8 mouse cellular contexts compared by ENCODE assay signal in genomic region chr8:72583056-72583771, GRCm38 (mm10). TPM values are rescaled to one million over a fixed set of nuclear protein-coding genes. Genes with fewer than 3 reads are reported as not detected.
DNase-seq lines count a peak whose midpoint lies in the region; ATAC-seq and TF ChIP-seq lines count a peak whose summit lies in the region.

No protein-coding gene starts in this region.

- no peak overlapping the region for H3K4me2 ChIP-seq in forebrain, embryonic 15.5 days (replicated peaks)
- H3K4me2 ChIP-seq in forebrain, embryonic 11.5 days (ENCODE audit: low read depth, low read length, severe bottlenecking) = no peak overlapping the region

- H3K36me3 ChIP-seq in thymus, adult 2 months (ENCODE audit: control insufficient read depth, insufficient read depth, low read length) = no peaks in the 10 kb centered on the region
- peaks cover 3% of the 10 kb centered on the region; the same call in 1 of the 2 replicates for H3K36me3 ChIP-seq in forebrain, embryonic 15.5 days
- H3K36me3 ChIP-seq in forebrain, embryonic 11.5 days (ENCODE audit: control insufficient read depth, insufficient read depth, low read length) = no peaks in the 10 kb centered on the region

- TF ChIP-seq CTCF in thymus, adult 2 months (IDR thresholded peaks at IDR 0.05; ENCODE audit: borderline replicate concordance, control insufficient read depth, extremely low read depth, insufficient read depth, low read length, poor library complexity) = no peak

- TF ChIP-seq POLR2A in thymus, adult 2 months (IDR thresholded peaks at IDR 0.05; ENCODE audit: control insufficient read depth, extremely low read depth, insufficient read depth, low read length, poor library complexity) = no peak

- DNase-seq in frontal cortex, postnatal 10 days (ENCODE audit: low spot score in 2 of 2) = peak; percentile 45
- no peak for DNase-seq in frontal cortex, adult 2 months (ENCODE audit: extremely low spot score in 1 of 2, low spot score in 1 of 2)
- DNase-seq in thymus, adult 2 months = no peak
- no peak for DNase-seq in thymus, adult 18-20 months
- DNase-seq in heart, postnatal 14 days = peak; percentile 57 to 70
- no peak for DNase-seq in forebrain, embryonic 11.5 days (ENCODE audit: low spot score)

- H3K27me3 ChIP-seq in thymus, adult 2 months (ENCODE audit: control insufficient read depth, insufficient read depth, low read length) = no peaks in the 10 kb centered on the region
- no peaks in the 10 kb centered on the region for H3K27me3 ChIP-seq in forebrain, embryonic 15.5 days
- no peaks in the 10 kb centered on the region for H3K27me3 ChIP-seq in forebrain, embryonic 11.5 days (ENCODE audit: control insufficient read depth, insufficient read depth, low read length)

- 22% methylated on average over 7 of the region's 7 CpGs for WGBS in thymus, adult 2 months
- 87% methylated on average over 7 of the region's 7 CpGs for WGBS in forebrain, embryonic 15.5 days
- 85% methylated on average over 7 of the region's 7 CpGs for WGBS in forebrain, embryonic 11.5 days

- H3K9me3 ChIP-seq in forebrain, embryonic 15.5 days = no peaks in the 10 kb centered on the region
- no peaks in the 10 kb centered on the region for H3K9me3 ChIP-seq in forebrain, embryonic 11.5 days (ENCODE audit: control insufficient read depth, low read length)

- intact Hi-C loops in heart, postnatal 14 days (cut with DNase I) = no loop called here

- ATAC-seq in megakaryocyte-erythroid progenitor cell, adult 5-6 weeks (replicated peaks; ENCODE audit: low FRiP score, low TSS enrichment, poor library complexity, severe bottlenecking) = peak; percentile 42
- ATAC-seq in forebrain, embryonic 15.5 days (replicated peaks) = no peak
- ATAC-seq in forebrain, embryonic 11.5 days (replicated peaks; ENCODE audit: low FRiP score) = no peak

- no peak overlapping the region for H3K4me3 ChIP-seq in thymus, adult 2 months (ENCODE audit: control insufficient read depth, insufficient read depth, low read length)
- H3K4me3 ChIP-seq in forebrain, embryonic 15.5 days = no peak overlapping the region
- no peak overlapping the region for H3K4me3 ChIP-seq in forebrain, embryonic 11.5 days (ENCODE audit: low read depth, low read length)

- peak overlapping the region; percentile 1; the same call in 1 of the 2 replicates for H3K27ac ChIP-seq in thymus, adult 2 months (ENCODE audit: control insufficient read depth, insufficient read depth, low read length)
- H3K27ac ChIP-seq in forebrain, embryonic 15.5 days (replicated peaks) = no peak overlapping the region
- no peak overlapping the region for H3K27ac ChIP-seq in forebrain, embryonic 11.5 days (ENCODE audit: low read depth, low read length)

- H3K9ac ChIP-seq in forebrain, embryonic 15.5 days (replicated peaks) = no peak overlapping the region
- H3K9ac ChIP-seq in forebrain, embryonic 11.5 days (ENCODE audit: low read length) = no peak overlapping the region; the same call in 1 of the 2 replicates

- peaks cover 12% of the 10 kb centered on the region for H3K4me1 ChIP-seq in thymus, adult 2 months (replicated peaks; ENCODE audit: control insufficient read depth, insufficient read depth, low read length)
- H3K4me1 ChIP-seq in forebrain, embryonic 15.5 days = peaks cover 5% of the 10 kb centered on the region; the same call in 1 of the 2 replicates
- no peaks in the 10 kb centered on the region for H3K4me1 ChIP-seq in forebrain, embryonic 11.5 days (replicated peaks; ENCODE audit: control insufficient read depth, insufficient read depth, low read length)

RNA-seq across cellular contexts. Expression of gene Tmem38a, which starts 11.4 kb away (rescaled TPM):
- 141 TPM in 2 replicates for polyA plus RNA-seq in frontal cortex, adult 2 months (2012; rRNA removed)
- 23.2 and 56.1 TPM in 2 replicates for polyA plus RNA-seq in thymus, adult 2 months (2012; rRNA removed)
- 100 to 1,000 TPM; 372 TPM for total RNA-seq in heart, postnatal 14 days (2021)
- not detected in 2 replicates for total RNA-seq in megakaryocyte-erythroid progenitor cell, adult 5-6 weeks (2014; fragmentation: Nextera tagmentation)
- total RNA-seq in megakaryocyte-erythroid progenitor cell, adult 5-6 weeks (2017) = not detected in 2 replicates
- polyA plus RNA-seq in forebrain, embryonic 15.5 days (2015; fragmentation: Nextera tagmentation; extraction: Ambion mirVana) = 17.7 and 17.8 TPM in 2 replicates
- polyA plus RNA-seq in forebrain, embryonic 11.5 days (2014; fragmentation: Nextera tagmentation; extraction: Ambion mirVana) = 8.9 and 9.7 TPM in 2 replicates

RNA-seq across cellular contexts. Expression of gene Smim7, which starts 12.3 kb away (rescaled TPM):
- polyA plus RNA-seq in frontal cortex, adult 2 months (2012; rRNA removed) = 79.4 and 83.3 TPM in 2 replicates
- polyA plus RNA-seq in thymus, adult 2 months (2012; rRNA removed) = 66.4 and 79.2 TPM in 2 replicates
- 100 to 1,000 TPM; 111 to 117 TPM for total RNA-seq in heart, postnatal 14 days (2021)
- total RNA-seq in megakaryocyte-erythroid progenitor cell, adult 5-6 weeks (2014; fragmentation: Nextera tagmentation) = 23.2 and 30.0 TPM in 2 replicates
- total RNA-seq in megakaryocyte-erythroid progenitor cell, adult 5-6 weeks (2017) = 40.7 and 71.8 TPM in 2 replicates
- polyA plus RNA-seq in forebrain, embryonic 15.5 days (2015; fragmentation: Nextera tagmentation; extraction: Ambion mirVana) = 127 and 128 TPM in 2 replicates
- polyA plus RNA-seq in forebrain, embryonic 11.5 days (2014; fragmentation: Nextera tagmentation; extraction: Ambion mirVana) = 108 and 117 TPM in 2 replicates

RNA-seq across cellular contexts. Expression of gene Med26, which starts 35.1 kb away (rescaled TPM):
- polyA plus RNA-seq in frontal cortex, adult 2 months (2012; rRNA removed) = 7.9 and 9.0 TPM in 2 replicates
- polyA plus RNA-seq in thymus, adult 2 months (2012; rRNA removed) = 26.3 and 32.1 TPM in 2 replicates
- total RNA-seq in heart, postnatal 14 days (2021) = 10 to 100 TPM; 10.5 to 10.7 TPM
- total RNA-seq in megakaryocyte-erythroid progenitor cell, adult 5-6 weeks (2014; fragmentation: Nextera tagmentation) = 14.6 and 15.2 TPM in 2 replicates
- 8.9 and 10.1 TPM in 2 replicates for total RNA-seq in megakaryocyte-erythroid progenitor cell, adult 5-6 weeks (2017)
- polyA plus RNA-seq in forebrain, embryonic 15.5 days (2015; fragmentation: Nextera tagmentation; extraction: Ambion mirVana) = 18.2 and 19.9 TPM in 2 replicates
- 18.1 and 19.2 TPM in 2 replicates for polyA plus RNA-seq in forebrain, embryonic 11.5 days (2014; fragmentation: Nextera tagmentation; extraction: Ambion mirVana)

Comparison
In these comparisons a context has a peak if more than half of its experiments do, and no peak if none do; other contexts are left out.
1. DNase-seq: peak in frontal cortex, postnatal 10 days (2 of 2) and heart, postnatal 14 days (2 of 2); none in frontal cortex, adult 2 months (0 of 2), thymus, adult 2 months (single experiment), thymus, adult 18-20 months (0 of 2) and forebrain, embryonic 11.5 days (single experiment).